Mouse (Mus musculus) large intestine, adult 2 months (tissue): Measurements from ENCODE around the gene Nckap5. TPM values are rescaled to one million over a fixed set of nuclear protein-coding genes. Genes with fewer than 3 reads are reported as not detected.

Experiments
- DNase-seq: peaks from one replicate; pipeline ENCODE4 v3.0.0-alpha.2; 2012; ENCODE audit warnings: low read depth, low spot score
- WGBS: fragments of 180-500 bp; shearing (Covaris S2); methylation state at CpG from one replicate; pipeline ENCODE4 v1.1.7; 2018; 5-methylcytosine and 5-hydroxymethylcytosine counted together
- polyA plus RNA-seq: library from polyadenylated mRNA; depleted of rRNA; stranded (reverse); fragments of >200 nt; gene quantifications from 2 replicates; pipeline ENCODE4 v1.2.3, GENCODE M21; 2012

Gene Nckap5
- polyA plus RNA-seq, 1 experiment, result 4.3 TPM

- 52% methylated on average over 5 of the region's 5 CpGs for WGBS
- DNase-seq, result no peak
Observed at GRCm38 (mm10) chr1:126005672-126006071, 824.9 kb downstream of the Nckap5 start.

GRCm38 (mm10) chr1:125996540-125996939, 834.1 kb downstream of the Nckap5 start:
- WGBS, result 70% methylated on average over 3 of the region's 3 CpGs
- DNase-seq, result no peak

- 56% methylated on average over 3 of the region's 3 CpGs for WGBS
Observed at GRCm38 (mm10) chr1:125987803-125988202, 842.8 kb downstream of the Nckap5 start.

GRCm38 (mm10) chr1:125984570-125984969, 846.0 kb downstream of the Nckap5 start:
- DNase-seq, result no peak
- 37% methylated on average over 2 of the region's 2 CpGs for WGBS

More at GRCm38 (mm10) chr1:125987803-125988202, 842.8 kb downstream of the Nckap5 start:
- DNase-seq, result no peak

- DNase-seq, result no peak
- WGBS, result 87% methylated on average over 3 of the region's 3 CpGs
Observed at GRCm38 (mm10) chr1:125974649-125975048, 856.0 kb downstream of the Nckap5 start.

GRCm38 (mm10) chr1:125971933-125972332, 858.7 kb downstream of the Nckap5 start:
- no peak for DNase-seq
- WGBS, result 76% methylated on average over 6 of the region's 6 CpGs

GRCm38 (mm10) chr1:125967671-125968070, 862.9 kb downstream of the Nckap5 start:
- DNase-seq, result no peak
- 62% methylated on average over 6 of the region's 6 CpGs for WGBS

- WGBS, result 96% methylated on average over 3 of the region's 3 CpGs
- no peak for DNase-seq
Observed at GRCm38 (mm10) chr1:125951026-125951425, 879.6 kb downstream of the Nckap5 start.

GRCm38 (mm10) chr1:125949076-125949475, 881.5 kb downstream of the Nckap5 start:
- DNase-seq, result no peak
- WGBS, result 65% methylated on average over 6 of the region's 6 CpGs

- 16% methylated on average over 9 of the region's 9 CpGs for WGBS
Observed at GRCm38 (mm10) chr1:125945136-125945535, 885.5 kb downstream of the Nckap5 start.

GRCm38 (mm10) chr1:125943305-125943704, 887.3 kb downstream of the Nckap5 start:
- 88% methylated on average over 1 of the region's 1 CpGs for WGBS
- DNase-seq, result no peak

More at GRCm38 (mm10) chr1:125945136-125945535, 885.5 kb downstream of the Nckap5 start:
- DNase-seq, result no peak

GRCm38 (mm10) chr1:125925486-125925885, 905.1 kb downstream of the Nckap5 start:
- DNase-seq, result no peak
- 88% methylated on average over 10 of the region's 10 CpGs for WGBS

GRCm38 (mm10) chr1:125923062-125923461, 907.5 kb downstream of the Nckap5 start:
- 48% methylated on average over 2 of the region's 2 CpGs for WGBS
- DNase-seq, result no peak

GRCm38 (mm10) chr1:125920696-125921095, 909.9 kb downstream of the Nckap5 start:
- 95% methylated on average over 3 of the region's 3 CpGs for WGBS
- DNase-seq, result no peak

GRCm38 (mm10) chr1:125912601-125913600, 917.7 kb downstream of the Nckap5 start, which contains the start of gene Lypd1:
TSS of gene Lypd1 (minus strand) at chr1:125913101.
- DNase-seq, result no peak
- 8% methylated on average over 30 of the region's 30 CpGs for WGBS

GRCm38 (mm10) chr1:125911901-125912445, 918.6 kb downstream of the Nckap5 start:
- WGBS, result under 1% methylated on average over 43 of the region's 43 CpGs
- DNase-seq, result no peak

- under 1% methylated on average over 35 of the region's 35 CpGs for WGBS
- no peak for DNase-seq
Observed at GRCm38 (mm10) chr1:125911337-125911900, 919.2 kb downstream of the Nckap5 start.

GRCm38 (mm10) chr1:125910871-125911265, 919.7 kb downstream of the Nckap5 start:
- DNase-seq, result no peak
- WGBS, result 6% methylated on average over 9 of the region's 9 CpGs

- no peak for DNase-seq
- WGBS, result 18% methylated on average over 14 of the region's 14 CpGs
Observed at GRCm38 (mm10) chr1:125910211-125910870, 920.3 kb downstream of the Nckap5 start.

GRCm38 (mm10) chr1:125893158-125893557, 937.4 kb downstream of the Nckap5 start:
- no peak for DNase-seq
- WGBS, result 86% methylated on average over 9 of the region's 9 CpGs
